Mouse (Mus musculus) liver, embryonic 15.5 days (tissue): ENCODE data around the gene Dyrk1a. TPM values are rescaled to one million over a fixed set of nuclear protein-coding genes. Genes with fewer than 3 reads are reported as not detected.

ENCODE experiments used
- ATAC-seq: fragments of 200-750 bp; cut with Nextera tagmentation; 2 replicates; pipeline ENCODE4 v1.8.0; 2017; ENCODE audit warnings: moderate number of reproducible peaks, mild to moderate bottlenecking, moderate library complexity; ENCODE audit not compliant: insufficient read depth
- H3K27ac ChIP-seq: fragments of 300-500 bp; sonication (generic); replicated peaks from 2 replicates; pipeline ENCODE4 v1.5.1; 2015; ENCODE audit warnings: mild to moderate bottlenecking, inconsistent platforms
- H3K27me3 ChIP-seq: fragments of 300-500 bp; sonication (generic); 2 replicates; pipeline ENCODE4 v1.6.1; 2015; ENCODE audit warnings: mild to moderate bottlenecking, inconsistent platforms
- H3K36me3 ChIP-seq: fragments of 300-500 bp; sonication (generic); replicated peaks from 2 replicates; pipeline ENCODE4 v1.6.1; 2015; ENCODE audit warnings: moderate library complexity, mild to moderate bottlenecking, inconsistent platforms
- H3K4me1 ChIP-seq: fragments of 300-500 bp; sonication (generic); replicated peaks from 2 replicates; pipeline ENCODE4 v1.6.1; 2015; ENCODE audit warnings: inconsistent platforms
- H3K4me2 ChIP-seq: fragments of 300-500 bp; sonication (generic); 2 replicates; pipeline ENCODE4 v1.6.1; 2015; ENCODE audit warnings: moderate library complexity, mild to moderate bottlenecking, inconsistent platforms
- H3K4me3 ChIP-seq: fragments of 300-500 bp; sonication (generic); replicated peaks from 2 replicates; pipeline ENCODE4 v1.5.1; 2015; ENCODE audit warnings: mild to moderate bottlenecking, inconsistent platforms
- H3K9ac ChIP-seq: fragments of 300-500 bp; sonication (generic); 2 replicates; pipeline ENCODE4 v1.6.1; 2015; ENCODE audit warnings: moderate library complexity, mild to moderate bottlenecking, inconsistent platforms
- H3K9me3 ChIP-seq: fragments of 300-500 bp; sonication (generic); replicated peaks from 2 replicates; pipeline ENCODE4 v1.6.1; 2016; ENCODE audit warnings: inconsistent platforms
- WGBS: fragments of 180-500 bp; shearing (Covaris S2); methylation state at CpG from one replicate; pipeline ENCODE4 v1.1.7; 2015; ENCODE audit warnings: mixed read lengths; ENCODE audit not compliant: insufficient replicate concordance; 5-methylcytosine and 5-hydroxymethylcytosine counted together
- polyA plus RNA-seq: library from polyadenylated mRNA; unstranded; fragments of >200 nt; fragmentation: Nextera tagmentation; extraction: Ambion mirVana; gene quantifications from 2 replicates; pipeline ENCODE4 v1.2.1, GENCODE M21; 2015

Dyrk1a gene
- polyA plus RNA-seq: 4.3 and 4.4 TPM in 2 replicates

DNA sequence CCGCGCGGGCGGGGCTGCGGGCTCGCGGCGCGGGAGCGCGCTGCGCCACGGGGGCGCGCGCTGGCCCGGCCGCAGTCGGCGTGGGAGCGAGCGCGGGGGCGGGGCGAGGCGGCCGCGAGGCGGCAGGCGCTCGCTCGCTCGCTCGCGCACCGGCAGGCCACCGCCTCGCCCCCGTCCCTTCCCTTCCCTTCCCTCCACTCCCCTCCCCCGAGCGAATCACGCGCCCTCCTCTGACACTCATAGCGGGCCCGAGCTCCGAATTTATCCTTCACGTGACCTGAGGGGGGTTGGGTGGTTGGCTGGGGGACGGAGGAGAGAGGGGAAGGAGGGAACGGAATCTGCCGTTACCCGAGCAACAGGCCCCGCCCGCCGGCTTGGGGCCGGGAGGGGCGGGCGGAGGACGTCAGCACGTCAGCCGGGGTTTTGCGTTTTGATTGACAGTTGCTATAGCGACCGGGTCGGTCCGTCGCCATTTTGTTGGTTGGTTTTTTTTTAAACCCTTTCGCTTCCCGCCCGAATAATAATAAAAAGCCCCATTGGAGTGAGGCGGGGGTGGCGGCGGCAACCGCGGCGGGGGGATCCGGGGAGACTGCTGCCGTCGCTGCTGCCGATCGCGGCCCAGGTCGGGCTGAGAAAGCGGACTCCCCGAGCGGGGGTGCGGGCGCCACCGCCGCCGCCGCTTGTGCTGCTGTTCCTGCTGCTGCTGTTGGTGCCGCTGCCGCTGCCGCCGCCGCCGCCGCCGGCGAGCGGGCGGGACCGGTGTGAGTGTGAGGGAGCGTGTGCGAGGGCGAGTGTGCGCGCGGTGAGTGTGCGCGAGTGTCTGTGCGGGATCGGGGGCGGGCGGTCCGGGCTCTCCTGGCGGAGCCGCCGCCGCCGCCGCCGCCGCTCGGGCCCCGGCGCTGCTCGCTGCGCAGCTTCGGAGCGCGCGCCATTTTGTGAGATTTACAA lies at the start of gene Dyrk1a:
TSS of gene Dyrk1a (plus strand) at position 782 of the 948 bp plus-strand sequence.
- no peaks in the 10 kb centered on the region for H3K27me3 ChIP-seq
- under 1% methylated on average over 117 of the region's 133 CpGs for WGBS
- ATAC-seq: peak; percentile 82

DNA sequence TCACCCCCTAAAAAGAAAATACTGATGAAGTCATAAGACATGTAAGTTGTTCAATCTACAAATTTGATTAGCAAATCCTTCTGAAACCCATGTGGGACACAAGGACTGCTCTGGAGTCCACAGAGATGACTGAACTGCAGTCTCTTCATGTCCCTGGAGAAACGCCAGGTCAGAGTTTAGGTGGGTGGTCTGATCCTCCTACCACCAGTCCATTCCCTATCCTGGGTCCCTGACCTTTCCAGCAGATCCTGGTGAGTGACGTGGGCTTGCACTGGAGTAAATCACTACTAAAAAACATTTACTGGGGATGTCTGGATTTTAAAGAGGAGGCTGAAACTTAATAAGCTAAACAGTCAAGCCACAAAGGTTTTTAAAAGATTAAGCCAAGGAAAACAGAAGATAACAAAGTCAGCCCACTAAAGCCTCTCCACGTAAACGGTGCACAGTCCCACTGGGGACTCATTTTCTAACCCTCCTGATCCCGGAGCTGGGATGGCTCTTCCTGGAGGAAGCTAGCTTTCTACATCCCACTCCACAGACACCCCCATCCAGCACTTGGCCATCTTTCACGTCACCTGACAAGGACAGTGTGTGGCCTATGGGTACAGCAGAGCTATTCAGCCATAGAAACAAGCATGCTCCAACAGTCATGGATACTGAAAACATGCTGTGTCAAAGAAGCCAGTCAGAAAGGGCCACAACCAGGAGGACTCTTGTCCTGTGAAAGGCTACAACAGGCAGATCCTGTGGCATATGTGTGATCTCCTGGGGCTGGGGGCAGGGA lies 46.0 kb upstream of the Dyrk1a start:
- no peak overlapping the region for H3K4me3 ChIP-seq
- H3K27ac ChIP-seq: peak overlapping the region; percentile 30; the same call in 1 of the 2 replicates
- H3K36me3 ChIP-seq: 0 out of 2 replicates have a peak, but pooled peaks cover 4% of the 10 kb centered on the region
- no peak for ATAC-seq
- H3K4me1 ChIP-seq: peaks cover 63% of the 10 kb centered on the region
- whole genome bisulfite sequencing: 57% methylated on average over 6 of the region's 6 CpGs
- no peak overlapping the region for H3K4me2 ChIP-seq
- no peaks in the 10 kb centered on the region for H3K9me3 ChIP-seq
- H3K9ac ChIP-seq: no peak overlapping the region
- no peaks in the 10 kb centered on the region for H3K27me3 ChIP-seq

More for the DNA sequence above, at the start of gene Dyrk1a:
- H3K4me3 ChIP-seq: peak within 1 kb of the TSS; percentile 99
- peak within 1 kb of the TSS; percentile 77 for H3K4me2 ChIP-seq
- peak within 1 kb of the TSS; percentile 99 for H3K9ac ChIP-seq
- H3K27ac ChIP-seq: peak within 1 kb of the TSS; percentile 100
- peaks cover 41% of the 10 kb centered on the region for H3K4me1 ChIP-seq
- H3K9me3 ChIP-seq: no peaks in the 10 kb centered on the region
- no peaks in the 10 kb centered on the region; the same call in 1 of the 2 replicates for H3K36me3 ChIP-seq

DNA sequence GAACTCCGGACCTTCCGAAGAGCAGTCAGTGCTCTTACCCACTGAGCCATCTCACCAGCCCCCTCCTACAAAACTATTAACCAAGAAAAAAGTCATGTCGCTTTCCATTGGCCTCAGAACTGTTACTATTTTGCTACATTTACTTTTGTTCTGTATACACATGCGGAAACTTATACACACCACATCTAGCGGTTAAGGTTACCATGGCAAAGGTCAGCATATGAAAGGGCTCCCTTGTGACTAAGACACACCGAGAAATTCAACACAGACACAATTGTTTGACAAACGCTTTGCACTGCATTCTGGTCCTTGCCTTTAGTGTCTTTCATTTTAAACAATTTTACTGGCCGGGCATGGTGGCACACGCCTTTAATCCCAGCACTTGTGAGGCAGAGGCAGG lies 45.1 kb upstream of the Dyrk1a start:
- H3K27me3 ChIP-seq: no peaks in the 10 kb centered on the region
- H3K9ac ChIP-seq: no peak overlapping the region
- H3K4me1 ChIP-seq: peaks cover 55% of the 10 kb centered on the region
- H3K4me3 ChIP-seq: no peak overlapping the region
- H3K36me3 ChIP-seq: 0 out of 2 replicates have a peak, but pooled peaks cover 4% of the 10 kb centered on the region
- 83% methylated on average over 9 of the region's 9 CpGs for WGBS
- no peak for ATAC-seq
- H3K4me2 ChIP-seq: peak overlapping the region; percentile 87
- no peaks in the 10 kb centered on the region for H3K9me3 ChIP-seq
- 0 out of 2 replicates have a peak overlapping the region, but pooled peaks have one; percentile 94 for H3K27ac ChIP-seq

DNA sequence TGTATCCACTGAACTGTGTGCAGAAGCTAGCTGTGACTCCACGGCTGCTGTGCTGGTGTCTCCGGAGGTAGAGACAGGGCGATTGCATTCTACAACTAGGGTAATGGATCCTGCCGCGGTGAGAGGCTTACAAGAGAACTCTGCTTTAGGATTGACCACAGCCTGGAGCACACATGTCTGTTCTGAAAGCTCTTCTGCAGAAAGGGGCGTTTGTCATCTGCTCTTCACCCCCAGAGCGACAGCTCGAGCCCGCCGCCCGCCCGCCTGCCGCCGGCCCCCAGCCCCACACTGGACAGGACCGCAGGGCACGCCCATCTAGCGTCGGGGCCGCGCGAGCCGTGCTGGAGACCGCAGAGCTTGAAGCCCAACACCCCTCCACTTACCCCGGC lies 43.9 kb upstream of the Dyrk1a start:
- Histone ChIP-seq H3K9ac (peak overlapping the region; percentile 84), H3K9me3 (no peaks in the 10 kb centered on the region), H3K27ac (peak overlapping the region; percentile 94), H3K4me1 (peaks cover 46% of the 10 kb centered on the region), H3K27me3 (no peaks in the 10 kb centered on the region), H3K4me3 (peak overlapping the region; percentile 95), H3K4me2 (peak overlapping the region; percentile 87), H3K36me3 (0 out of 2 replicates have a peak, but pooled peaks cover 4% of the 10 kb centered on the region)
- WGBS: under 1% methylated on average over 24 of the region's 24 CpGs
- ATAC-seq: peak; percentile 57

DNA sequence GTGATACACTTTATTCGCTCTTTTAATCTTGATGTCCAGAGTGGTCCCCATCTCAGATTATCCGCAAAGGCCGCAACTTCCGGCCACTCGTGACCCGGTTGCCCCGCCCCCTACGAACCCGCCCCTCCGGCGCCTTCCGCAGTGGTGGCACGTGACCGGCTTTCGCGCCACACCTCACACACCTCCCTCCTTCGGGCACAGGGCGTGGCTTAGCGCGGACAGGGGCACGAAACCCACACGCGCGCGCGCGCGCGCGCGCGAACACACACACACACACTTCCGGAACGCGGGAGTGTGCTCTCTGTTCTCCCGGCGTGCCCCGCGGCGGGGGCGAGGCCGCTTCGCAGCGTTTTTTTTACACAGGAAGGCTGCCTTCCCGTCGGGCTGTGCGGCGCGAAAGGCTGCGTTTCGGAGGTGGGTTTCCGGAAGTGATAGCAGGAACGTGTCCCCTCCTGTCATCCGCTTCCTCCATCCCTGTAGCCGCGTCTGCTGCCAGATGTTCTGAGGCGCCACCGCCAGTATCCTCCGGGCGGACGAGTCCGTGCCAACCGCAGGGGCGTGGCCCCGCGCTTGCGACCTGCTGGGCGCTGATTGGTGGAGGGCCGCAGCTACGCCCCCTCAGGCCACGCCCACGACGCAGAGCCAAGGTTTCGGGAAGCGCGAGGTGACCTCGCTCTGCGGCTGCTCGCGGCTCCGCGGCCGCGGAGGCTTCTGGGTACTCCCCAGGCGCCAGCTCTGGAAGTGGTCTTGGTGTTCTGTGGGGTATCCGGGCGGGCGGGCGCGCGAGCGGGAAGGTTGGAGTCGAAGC lies 43.3 kb upstream of the Dyrk1a start, which contains the start of gene Vps26c:
TSS of gene Vps26c (minus strand) at position 487 of the 808 bp plus-strand sequence.
- WGBS: under 1% methylated on average over 93 of the region's 93 CpGs
- peak within 1 kb of the TSS; percentile 87 for H3K4me2 ChIP-seq
- H3K27me3 ChIP-seq: no peaks in the 10 kb centered on the region
- H3K27ac ChIP-seq: peak within 1 kb of the TSS; percentile 94
- no peaks in the 10 kb centered on the region for H3K9me3 ChIP-seq
- peak; percentile 90 for ATAC-seq
- H3K36me3 ChIP-seq: 0 out of 2 replicates have a peak, but pooled peaks cover 4% of the 10 kb centered on the region
- H3K4me3 ChIP-seq: peak within 1 kb of the TSS; percentile 95
- H3K9ac ChIP-seq: peak within 1 kb of the TSS; percentile 84
- H3K4me1 ChIP-seq: peaks cover 42% of the 10 kb centered on the region

DNA sequence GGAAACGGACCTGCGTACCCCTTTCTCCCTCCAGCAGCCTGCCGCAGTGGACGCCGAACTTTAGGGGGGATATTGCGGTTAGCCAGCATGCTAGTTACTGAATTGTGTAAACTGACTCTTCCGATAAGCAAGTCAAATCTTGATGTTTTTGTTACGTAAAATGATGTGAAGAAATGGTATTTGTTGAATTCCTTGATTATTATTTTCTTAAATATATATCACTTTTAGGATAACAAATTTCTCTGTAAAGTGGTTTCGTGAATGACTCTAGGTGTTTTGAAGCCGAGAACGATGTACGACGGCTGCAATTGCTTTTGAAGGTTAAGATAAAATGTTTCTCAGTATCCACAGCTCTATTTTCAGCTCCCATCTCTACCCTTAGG lies 42.7 kb upstream of the Dyrk1a start:
- H3K9ac ChIP-seq: peak overlapping the region; percentile 84
- H3K9me3 ChIP-seq: no peaks in the 10 kb centered on the region
- H3K27me3 ChIP-seq: no peaks in the 10 kb centered on the region
- H3K4me3 ChIP-seq: peak overlapping the region; percentile 95
- ATAC-seq: no peak
- WGBS: under 1% methylated on average over 13 of the region's 13 CpGs
- no peaks in the 10 kb centered on the region for H3K36me3 ChIP-seq
- peak overlapping the region; percentile 87 for H3K4me2 ChIP-seq
- peaks cover 36% of the 10 kb centered on the region for H3K4me1 ChIP-seq
- peak overlapping the region; percentile 94 for H3K27ac ChIP-seq

DNA sequence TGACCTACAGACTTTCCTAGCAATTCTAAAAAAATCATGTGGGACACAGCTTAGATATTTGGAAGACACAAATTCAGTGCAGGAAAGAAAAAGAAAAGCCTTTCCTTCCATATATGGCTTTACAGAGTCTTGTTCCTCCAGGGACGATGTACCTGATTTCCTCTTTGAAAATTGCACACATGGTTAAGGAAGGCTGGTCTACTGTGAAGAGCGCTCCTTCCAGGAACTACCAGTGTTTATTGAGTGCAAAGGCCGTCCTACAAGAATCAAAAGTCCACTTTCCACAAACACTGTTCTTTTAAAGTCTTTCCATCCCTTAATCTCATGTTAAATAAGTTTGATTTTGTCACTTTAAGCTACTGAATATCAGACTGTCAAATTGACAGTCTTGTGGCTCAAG lies 42.3 kb upstream of the Dyrk1a start:
- no peaks in the 10 kb centered on the region for H3K27me3 ChIP-seq
- H3K4me2 ChIP-seq: peak overlapping the region; percentile 87
- whole genome bisulfite sequencing: 42% methylated on average over 3 of the region's 3 CpGs
- H3K4me1 ChIP-seq: peaks cover 35% of the 10 kb centered on the region
- no peaks in the 10 kb centered on the region for H3K9me3 ChIP-seq
- H3K27ac ChIP-seq: peak overlapping the region; percentile 94; the same call in 1 of the 2 replicates
- no peaks in the 10 kb centered on the region for H3K36me3 ChIP-seq
- peak overlapping the region; percentile 84 for H3K9ac ChIP-seq
- H3K4me3 ChIP-seq: peak overlapping the region; percentile 95
- no peak for ATAC-seq

DNA sequence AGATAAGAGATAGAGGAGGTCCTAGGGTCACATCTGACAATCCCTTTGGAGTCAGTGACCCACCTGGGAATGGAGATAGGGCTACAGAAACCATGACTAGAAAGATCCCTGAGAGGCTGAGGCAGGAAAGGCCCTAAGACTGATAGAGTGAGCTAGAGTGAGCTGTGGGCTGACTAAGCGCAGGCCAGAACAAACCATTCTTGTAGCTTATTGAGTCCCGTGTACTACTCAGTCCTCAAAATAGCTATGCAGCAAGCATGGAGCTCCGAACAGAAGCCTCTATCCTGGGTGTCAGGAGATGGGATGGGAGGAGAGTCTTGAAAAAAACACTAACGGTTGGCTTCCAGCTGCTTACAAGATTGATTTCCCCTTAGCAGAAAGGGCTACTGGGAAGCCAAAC lies 38.5 kb upstream of the Dyrk1a start:
- H3K27ac ChIP-seq: no peak overlapping the region
- no peak overlapping the region for H3K4me3 ChIP-seq
- no peaks in the 10 kb centered on the region for H3K27me3 ChIP-seq
- peaks cover 17% of the 10 kb centered on the region for H3K4me1 ChIP-seq
- H3K9me3 ChIP-seq: no peaks in the 10 kb centered on the region
- H3K4me2 ChIP-seq: no peak overlapping the region
- 66% methylated on average over 4 of the region's 4 CpGs for WGBS
- H3K9ac ChIP-seq: no peak overlapping the region
- H3K36me3 ChIP-seq: no peaks in the 10 kb centered on the region
- no peak for ATAC-seq

DNA sequence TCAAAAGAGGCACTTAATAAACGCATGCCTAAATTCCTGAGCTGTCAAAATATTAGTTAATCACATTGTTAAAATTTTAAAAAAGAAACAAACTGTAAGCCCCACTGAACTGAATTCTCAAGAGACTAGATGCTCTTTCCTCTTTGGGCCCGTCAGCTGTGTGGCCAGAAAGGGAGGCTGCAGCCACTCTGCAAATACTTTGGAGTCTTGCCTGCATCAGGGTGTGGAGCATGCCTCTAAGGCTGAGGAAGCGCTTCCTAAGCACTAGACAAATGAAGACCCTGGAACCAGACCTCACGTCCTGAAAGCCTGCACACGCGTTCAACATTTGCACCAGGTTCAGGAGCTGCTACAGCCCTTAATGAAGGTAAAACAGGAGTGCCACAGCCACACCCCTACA lies 36.1 kb upstream of the Dyrk1a start:
- no peak overlapping the region for H3K9ac ChIP-seq
- no peak overlapping the region for H3K27ac ChIP-seq
- H3K9me3 ChIP-seq: no peaks in the 10 kb centered on the region
- no peaks in the 10 kb centered on the region for H3K27me3 ChIP-seq
- no peak overlapping the region for H3K4me3 ChIP-seq
- no peak overlapping the region for H3K4me2 ChIP-seq
- H3K4me1 ChIP-seq: peaks cover 10% of the 10 kb centered on the region
- H3K36me3 ChIP-seq: no peaks in the 10 kb centered on the region
- WGBS: 77% methylated on average over 6 of the region's 6 CpGs
- no peak for ATAC-seq

DNA sequence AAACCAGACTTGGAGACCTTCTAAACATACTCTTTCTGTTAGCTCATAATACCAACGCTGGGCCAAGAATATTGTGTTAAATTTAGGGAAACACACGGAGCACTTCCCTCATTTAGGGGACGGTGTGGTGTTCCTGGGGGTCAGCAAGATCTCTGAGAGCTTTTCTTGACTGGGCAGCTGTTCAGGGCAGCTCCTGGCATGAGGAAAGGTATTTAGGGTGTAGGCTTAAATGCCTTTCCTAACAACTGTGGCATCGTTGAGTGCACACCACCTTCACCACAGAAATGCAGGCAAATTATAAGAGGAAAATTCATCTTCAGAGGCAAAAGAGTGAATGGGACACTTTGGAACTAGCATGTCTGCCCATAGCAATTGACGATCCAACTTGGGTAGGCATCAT lies 34.1 kb upstream of the Dyrk1a start:
- ATAC-seq: no peak
- Histone ChIP-seq H3K4me2 (no peak overlapping the region), H3K9ac (no peak overlapping the region), H3K36me3 (no peaks in the 10 kb centered on the region), H3K4me3 (no peak overlapping the region), H3K9me3 (no peaks in the 10 kb centered on the region), H3K27ac (no peak overlapping the region), H3K4me1 (peaks cover 10% of the 10 kb centered on the region), H3K27me3 (no peaks in the 10 kb centered on the region)
- 69% methylated on average over 5 of the region's 5 CpGs for WGBS
